In genomic region chr11:54410612-54411011, GRCm38 (mm10) we compare ENCODE assay signal across 18 mouse cellular contexts. TPM values are rescaled to one million over a fixed set of nuclear protein-coding genes. Genes with fewer than 3 reads are reported as not detected.
DNase-seq lines count a peak whose midpoint lies in the region; ATAC-seq lines count a peak whose summit lies in the region.
"Had no signal": no experiment of that assay in that cellular context is flagged by ENCODE, and none has a peak within 500 bp of the region (broad histone marks: within the 10 kb centered on the region; RNA-seq: fewer than 3 reads in every experiment).

No protein-coding gene starts in this region.

- H3K36me3 ChIP-seq in hindbrain, embryonic 11.5 days (ENCODE audit: control insufficient read depth, insufficient read depth, low read length), result no peaks in the 10 kb centered on the region
- no peaks in the 10 kb centered on the region for H3K36me3 ChIP-seq in hindbrain, embryonic 16.5 days (ENCODE audit: control insufficient read depth, insufficient read depth, low read length)
- H3K36me3 ChIP-seq in midbrain, embryonic 14.5 days (ENCODE audit: control insufficient read depth, insufficient read depth, low read length), result no peaks in the 10 kb centered on the region
- H3K36me3 ChIP-seq in midbrain, embryonic 15.5 days (replicated peaks), result no peaks in the 10 kb centered on the region
- H3K36me3 ChIP-seq in kidney, embryonic 14.5 days (ENCODE audit: control insufficient read depth, insufficient read depth, low read length), result no peaks in the 10 kb centered on the region
- H3K36me3 ChIP-seq: hindbrain, embryonic 15.5 days; liver, embryonic 15.5 days had no signal

- no peaks in the 10 kb centered on the region for H3K9me3 ChIP-seq in hindbrain, embryonic 11.5 days (ENCODE audit: control insufficient read depth, low read length)
- H3K9me3 ChIP-seq in hindbrain, embryonic 16.5 days (ENCODE audit: control insufficient read depth, low read length), result no peaks in the 10 kb centered on the region
- H3K9me3 ChIP-seq in midbrain, embryonic 14.5 days (ENCODE audit: control insufficient read depth, low read length), result no peaks in the 10 kb centered on the region
- no peaks in the 10 kb centered on the region for H3K9me3 ChIP-seq in midbrain, embryonic 15.5 days
- no peaks in the 10 kb centered on the region for H3K9me3 ChIP-seq in kidney, embryonic 14.5 days (ENCODE audit: control insufficient read depth, low read length)
- H3K9me3 ChIP-seq: hindbrain, embryonic 15.5 days; liver, embryonic 15.5 days had no signal

- DNase-seq in hindbrain, embryonic 11.5 days (ENCODE audit: low spot score), result peak; percentile 4
- DNase-seq in midbrain, embryonic 14.5 days, result peak; percentile 7
- DNase-seq in ZHBTc4 (ENCODE audit: low read depth, low spot score), result peak; percentile 49
- DNase-seq: cerebellum, adult 11 months; lung, postnatal 4 days had no signal

- no peaks in the 10 kb centered on the region for H3K27me3 ChIP-seq in hindbrain, embryonic 11.5 days (ENCODE audit: control insufficient read depth, insufficient read depth, low read length)
- H3K27me3 ChIP-seq in hindbrain, embryonic 16.5 days (replicated peaks; ENCODE audit: control insufficient read depth, insufficient read depth, low read length), result no peaks in the 10 kb centered on the region
- H3K27me3 ChIP-seq in midbrain, embryonic 14.5 days (ENCODE audit: control insufficient read depth, insufficient read depth, low read length), result no peaks in the 10 kb centered on the region
- H3K27me3 ChIP-seq in midbrain, embryonic 15.5 days (replicated peaks), result no peaks in the 10 kb centered on the region
- H3K27me3 ChIP-seq in kidney, embryonic 14.5 days (ENCODE audit: control insufficient read depth, insufficient read depth, low read length), result no peaks in the 10 kb centered on the region
- H3K27me3 ChIP-seq: hindbrain, embryonic 15.5 days; liver, embryonic 15.5 days had no signal

- no peak overlapping the region for H3K9ac ChIP-seq in hindbrain, embryonic 11.5 days (ENCODE audit: low read depth, low read length)
- H3K9ac ChIP-seq in hindbrain, embryonic 16.5 days (ENCODE audit: low read depth, low read length), result no peak overlapping the region
- no peak overlapping the region for H3K9ac ChIP-seq in midbrain, embryonic 14.5 days (replicated peaks; ENCODE audit: low read length)
- H3K9ac ChIP-seq in midbrain, embryonic 15.5 days, result no peak overlapping the region
- H3K9ac ChIP-seq in kidney, embryonic 14.5 days (ENCODE audit: low read depth, low read length), result no peak overlapping the region
- H3K9ac ChIP-seq: hindbrain, embryonic 15.5 days; liver, embryonic 15.5 days had no signal

- no peaks in the 10 kb centered on the region for H3K4me1 ChIP-seq in hindbrain, embryonic 11.5 days (replicated peaks; ENCODE audit: control insufficient read depth, insufficient read depth, low read length)
- H3K4me1 ChIP-seq in hindbrain, embryonic 16.5 days (ENCODE audit: control insufficient read depth, insufficient read depth, low read depth, low read length), result no peaks in the 10 kb centered on the region
- no peaks in the 10 kb centered on the region for H3K4me1 ChIP-seq in midbrain, embryonic 14.5 days (ENCODE audit: control insufficient read depth, insufficient read depth, low read length)
- peaks cover 4% of the 10 kb centered on the region; the same call in 1 of the 2 replicates for H3K4me1 ChIP-seq in midbrain, embryonic 15.5 days
- no peaks in the 10 kb centered on the region for H3K4me1 ChIP-seq in kidney, embryonic 14.5 days (ENCODE audit: control insufficient read depth, insufficient read depth, low read length)
- H3K4me1 ChIP-seq: hindbrain, embryonic 15.5 days had no signal

- H3K27ac ChIP-seq in hindbrain, embryonic 11.5 days (ENCODE audit: low read depth, low read length), result no peak overlapping the region
- no peak overlapping the region for H3K27ac ChIP-seq in hindbrain, embryonic 16.5 days (ENCODE audit: low read depth, low read length)
- no peak overlapping the region for H3K27ac ChIP-seq in midbrain, embryonic 14.5 days (replicated peaks; ENCODE audit: low read depth, low read length)
- no peak overlapping the region for H3K27ac ChIP-seq in midbrain, embryonic 15.5 days
- no peak overlapping the region for H3K27ac ChIP-seq in kidney, embryonic 14.5 days (ENCODE audit: low read depth, low read length)
- H3K27ac ChIP-seq: hindbrain, embryonic 15.5 days; liver, embryonic 15.5 days had no signal

- no peak for ATAC-seq in hindbrain, embryonic 11.5 days (ENCODE audit: low FRiP score)
- ATAC-seq in hindbrain, embryonic 16.5 days, result no peak
- ATAC-seq in midbrain, embryonic 14.5 days (ENCODE audit: low FRiP score, low TSS enrichment), result no peak
- ATAC-seq in midbrain, embryonic 15.5 days (replicated peaks), result no peak
- no peak for ATAC-seq in megakaryocyte progenitor cell, adult 5-6 weeks (replicated peaks; ENCODE audit: poor library complexity)
- no peak for ATAC-seq in kidney, embryonic 14.5 days (ENCODE audit: low FRiP score, low TSS enrichment)
- ATAC-seq: activated CD4-positive, CD25-positive, alpha-beta regulatory T cell, adult 4 months had no signal

- H3K4me2 ChIP-seq in hindbrain, embryonic 11.5 days (replicated peaks; ENCODE audit: low read depth, low read length), result no peak overlapping the region
- no peak overlapping the region for H3K4me2 ChIP-seq in hindbrain, embryonic 16.5 days (ENCODE audit: low read length)
- H3K4me2 ChIP-seq in midbrain, embryonic 14.5 days (ENCODE audit: low read length), result no peak overlapping the region
- no peak overlapping the region for H3K4me2 ChIP-seq in midbrain, embryonic 15.5 days
- no peak overlapping the region for H3K4me2 ChIP-seq in kidney, embryonic 14.5 days (replicated peaks; ENCODE audit: low read depth, low read length)
- H3K4me2 ChIP-seq: hindbrain, embryonic 15.5 days; liver, embryonic 15.5 days had no signal

- H3K4me3 ChIP-seq in hindbrain, embryonic 11.5 days (ENCODE audit: low read depth, low read length), result no peak overlapping the region
- H3K4me3 ChIP-seq in hindbrain, embryonic 16.5 days (ENCODE audit: low read length), result no peak overlapping the region
- no peak overlapping the region for H3K4me3 ChIP-seq in midbrain, embryonic 14.5 days (replicated peaks; ENCODE audit: low read depth, low read length)
- H3K4me3 ChIP-seq in midbrain, embryonic 15.5 days, result no peak overlapping the region
- no peak overlapping the region for H3K4me3 ChIP-seq in kidney, embryonic 14.5 days (ENCODE audit: low read length)
- H3K4me3 ChIP-seq: hindbrain, embryonic 15.5 days; liver, embryonic 15.5 days had no signal

RNA-seq across cellular contexts. Expression of gene Fnip1, which starts 27.4 kb away (rescaled TPM):
- 14.5 TPM in 2 replicates for polyA plus RNA-seq in hindbrain, embryonic 11.5 days (2014; fragmentation: Nextera tagmentation; extraction: Ambion mirVana)
- polyA plus RNA-seq in hindbrain, embryonic 16.5 days (2015; fragmentation: Nextera tagmentation; extraction: Ambion mirVana), result 8.5 and 9.8 TPM in 2 replicates
- polyA plus RNA-seq in midbrain, embryonic 14.5 days (2014; fragmentation: Nextera tagmentation; extraction: Ambion mirVana), result 14.0 and 18.2 TPM in 2 replicates
- polyA plus RNA-seq in midbrain, embryonic 15.5 days (2015; fragmentation: Nextera tagmentation; extraction: Ambion mirVana), result 11.0 and 11.6 TPM in 2 replicates
- 36.0 and 36.8 TPM in 2 replicates for total RNA-seq in megakaryocyte progenitor cell, adult 5-6 weeks (2015)
- 31.4 and 32.4 TPM in 2 replicates for total RNA-seq in megakaryocyte progenitor cell, adult 5-6 weeks (2017)
- 9.0 and 12.6 TPM in 2 replicates for polyA plus RNA-seq in kidney, embryonic 14.5 days (2014; fragmentation: Nextera tagmentation; extraction: Ambion mirVana)

RNA-seq across cellular contexts. Expression of gene Meikin, which starts 40.2 kb away (rescaled TPM):
- polyA plus RNA-seq in hindbrain, embryonic 11.5 days (2014; fragmentation: Nextera tagmentation; extraction: Ambion mirVana), result not detected in 2 replicates
- not detected in 2 replicates for polyA plus RNA-seq in hindbrain, embryonic 16.5 days (2015; fragmentation: Nextera tagmentation; extraction: Ambion mirVana)
- polyA plus RNA-seq in midbrain, embryonic 14.5 days (2014; fragmentation: Nextera tagmentation; extraction: Ambion mirVana), result not detected in 2 replicates
- not detected in 2 replicates for polyA plus RNA-seq in midbrain, embryonic 15.5 days (2015; fragmentation: Nextera tagmentation; extraction: Ambion mirVana)
- total RNA-seq in megakaryocyte progenitor cell, adult 5-6 weeks (2015), result not detected in 2 replicates
- not detected in 2 replicates for total RNA-seq in megakaryocyte progenitor cell, adult 5-6 weeks (2017)
- polyA plus RNA-seq in kidney, embryonic 14.5 days (2014; fragmentation: Nextera tagmentation; extraction: Ambion mirVana), result not detected in 2 replicates
- total RNA-seq: gastrocnemius, postnatal 4 days; left cerebral cortex, postnatal 36 days; neutrophil, adult 5-6 weeks had no signal
- polyA plus RNA-seq: activated CD4-positive, CD25-positive, alpha-beta regulatory T cell, adult 4 months; cortical plate, adult 2 months; heart, embryonic 16.5 days; hindbrain, embryonic 15.5 days; kidney, embryonic 16.5 days; liver, embryonic 15.5 days had no signal
